Mouse (Mus musculus) olfactory bulb, adult 2 months (tissue): ENCODE measurements around the gene Ppp1r8.

Experiments
- CTCF ChIP-seq: fragments of 200-500 bp; IDR thresholded peaks from 2 replicates; pipeline ENCODE4 v1.5.1; 2012; ENCODE audit warnings: low read depth, mild to moderate bottlenecking, low read length, moderate library complexity; ENCODE audit not compliant: insufficient read depth
- POLR2A ChIP-seq: fragments of 200-500 bp; IDR thresholded peaks from 2 replicates; pipeline ENCODE4 v1.6.1; 2012; ENCODE audit warnings: mild to moderate bottlenecking, low read depth, low read length, moderate library complexity; ENCODE audit not compliant: insufficient read depth

- TF ChIP-seq CTCF (no peak), POLR2A (no peak)
These were observed 1.5 kb downstream of the Ppp1r8 start for GRCm38 (mm10) chr4:132841493-132841892.
